Mouse (Mus musculus) thymus, adult 2 months (tissue): Measurements from ENCODE around the gene Golga7b. TPM values are rescaled to one million over a fixed set of nuclear protein-coding genes. Genes with fewer than 3 reads are reported as not detected.

ENCODE experiments used
- DNase-seq: peaks from one replicate; pipeline ENCODE4 v3.0.0; 2021
- H3K27ac ChIP-seq: fragments of 200-500 bp; 2 replicates; pipeline ENCODE4 v1.5.1; 2012; ENCODE audit warnings: low read length, control low read depth; ENCODE audit not compliant: control insufficient read depth, insufficient read depth
- H3K27me3 ChIP-seq: fragments of 200-500 bp; 2 replicates; pipeline ENCODE4 v1.6.1; 2012; ENCODE audit warnings: mild to moderate bottlenecking, low read length, moderate library complexity, mixed read lengths; ENCODE audit not compliant: control insufficient read depth, insufficient read depth
- H3K36me3 ChIP-seq: fragments of 200-500 bp; 2 replicates; pipeline ENCODE4 v1.6.1; 2012; ENCODE audit warnings: mild to moderate bottlenecking, low read length, moderate library complexity; ENCODE audit not compliant: control insufficient read depth, insufficient read depth
- H3K4me1 ChIP-seq: fragments of 200-500 bp; replicated peaks from 2 replicates; pipeline ENCODE4 v1.6.1; 2012; ENCODE audit warnings: low read length; ENCODE audit not compliant: control insufficient read depth, insufficient read depth
- H3K4me3 ChIP-seq: fragments of 200-500 bp; 2 replicates; pipeline ENCODE4 v1.5.1; 2012; ENCODE audit warnings: mild to moderate bottlenecking, low read length, control low read depth, moderate library complexity; ENCODE audit not compliant: control insufficient read depth, insufficient read depth
- CTCF ChIP-seq: fragments of 200-500 bp; IDR thresholded peaks from 2 replicates; pipeline ENCODE4 v1.5.1; 2012; ENCODE audit warnings: mild to moderate bottlenecking, control low read depth, low read length, moderate library complexity, borderline replicate concordance; ENCODE audit not compliant: control insufficient read depth, poor library complexity, insufficient read depth; ENCODE audit errors: extremely low read depth
- POLR2A ChIP-seq: fragments of 200-500 bp; IDR thresholded peaks from 2 replicates; pipeline ENCODE4 v1.6.1; 2012; ENCODE audit warnings: mild to moderate bottlenecking, low read length, control low read depth, moderate library complexity; ENCODE audit not compliant: control insufficient read depth, poor library complexity, insufficient read depth; ENCODE audit errors: extremely low read depth
- WGBS: fragments of 180-500 bp; shearing (Covaris S2); methylation state at CpG from one replicate; pipeline ENCODE4 v1.1.7; 2018; 5-methylcytosine and 5-hydroxymethylcytosine counted together
- polyA plus RNA-seq: library from polyadenylated mRNA; depleted of rRNA; stranded (reverse); fragments of >200 nt; gene quantifications from 2 replicates; pipeline ENCODE4 v1.2.3, GENCODE M21; 2012; rRNA removed

Golga7b gene
- 0.84 and 1.2 TPM in 2 replicates for polyA plus RNA-seq

- no peak within 1 kb of the TSS for H3K4me3 ChIP-seq
- WGBS: 91% methylated on average over 3 of the region's 3 CpGs
- no peaks in the 10 kb centered on the region for H3K36me3 ChIP-seq
- no peaks in the 10 kb centered on the region for H3K27me3 ChIP-seq
- no peak for DNase-seq
- no peaks in the 10 kb centered on the region for H3K4me1 ChIP-seq
- TF ChIP-seq CTCF: no peak
- TF ChIP-seq POLR2A: no peak
- no peak within 1 kb of the TSS for H3K27ac ChIP-seq
Measured at GRCm38 (mm10) chr19:42247519-42247918, at the start of gene Golga7b. Gene Golga7b, plus strand, starts transcription at chr19:42247574.

- TF ChIP-seq CTCF: no peak
- no peak for TF ChIP-seq POLR2A
- H3K27ac ChIP-seq: no peak overlapping the region
- no peaks in the 10 kb centered on the region; the same call in 1 of the 2 replicates for H3K27me3 ChIP-seq
- H3K4me3 ChIP-seq: no peak overlapping the region
- no peaks in the 10 kb centered on the region for H3K36me3 ChIP-seq
- H3K4me1 ChIP-seq: no peaks in the 10 kb centered on the region
- no peak for DNase-seq
- WGBS: 68% methylated on average over 11 of the region's 11 CpGs
Measured at GRCm38 (mm10) chr19:42198026-42198425, 49.3 kb upstream of the Golga7b start.

DNA sequence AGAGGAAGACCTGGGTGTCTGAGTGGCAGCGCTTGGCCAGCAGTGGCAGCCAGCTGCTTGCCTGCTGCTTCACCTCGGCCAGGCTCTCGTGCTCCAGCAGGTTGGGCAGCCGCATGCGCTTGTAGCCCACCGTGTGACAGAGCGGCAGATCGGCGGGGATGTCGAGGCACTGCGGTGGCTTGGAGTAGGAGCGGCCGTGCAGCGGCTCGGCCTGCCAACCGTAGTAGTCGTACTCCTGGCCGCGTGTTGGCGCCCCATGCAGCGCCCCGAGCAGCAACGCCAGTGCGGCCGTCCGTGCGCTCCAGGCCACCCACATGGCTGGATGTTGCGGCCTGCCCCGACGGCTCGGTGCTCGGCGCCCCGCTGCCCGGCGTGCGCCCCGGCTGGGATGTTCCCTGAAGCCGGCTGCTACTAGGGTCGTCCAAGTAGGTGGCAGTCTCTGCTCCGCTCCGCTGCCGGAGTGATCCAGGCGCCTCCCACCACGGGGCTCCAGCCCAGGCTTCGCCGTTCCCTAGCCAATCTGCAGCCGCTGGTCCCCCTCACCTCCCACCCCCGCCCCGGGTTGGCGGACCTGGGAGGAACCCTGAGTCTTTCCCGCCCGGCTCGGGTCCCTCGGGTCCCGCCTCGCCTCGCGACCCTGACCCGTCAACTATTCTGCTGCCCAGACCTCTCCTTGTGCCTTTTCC lies 45.5 kb upstream of the Golga7b start, which contains the start of gene Sfrp5:
TSS of gene Sfrp5 (minus strand) at position 557 of the 686 bp plus-strand sequence.
- DNase-seq: no peak
- TF ChIP-seq CTCF (no peak), POLR2A (no peak)
- Histone ChIP-seq H3K36me3 (no peaks in the 10 kb centered on the region), H3K27ac (no peak within 1 kb of the TSS), H3K27me3 (no peaks in the 10 kb centered on the region; the same call in 1 of the 2 replicates), H3K4me3 (no peak within 1 kb of the TSS), H3K4me1 (0 out of 2 replicates have a peak, but pooled peaks cover 3% of the 10 kb centered on the region)
- 9% methylated on average over 60 of the region's 60 CpGs for WGBS

GRCm38 (mm10) chr19:42202467-42202866 lies 44.9 kb upstream of the Golga7b start:
- no peaks in the 10 kb centered on the region for H3K36me3 ChIP-seq

DNA sequence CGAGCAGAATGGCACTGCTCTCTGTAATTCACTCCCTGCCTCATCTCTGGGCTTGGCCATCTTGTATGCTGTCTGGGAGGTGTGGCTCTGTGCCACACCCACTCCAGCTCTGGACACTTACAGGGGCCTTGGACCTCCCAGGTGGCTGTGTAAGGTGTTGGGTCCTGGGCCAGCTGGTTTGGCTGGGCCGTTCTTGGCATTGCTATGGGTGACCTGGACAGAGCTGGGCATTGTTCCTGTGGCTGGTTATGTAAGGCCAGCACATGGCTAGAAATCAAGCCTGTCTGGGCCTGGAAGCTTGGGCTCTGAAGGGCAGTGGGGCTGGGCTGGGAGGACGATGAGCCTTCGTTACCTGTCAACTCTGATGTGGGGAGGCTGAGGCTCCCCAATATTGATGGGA lies 43.1 kb upstream of the Golga7b start:
- H3K27me3 ChIP-seq: no peaks in the 10 kb centered on the region; the same call in 1 of the 2 replicates

More at GRCm38 (mm10) chr19:42202467-42202866, 44.9 kb upstream of the Golga7b start:
- H3K4me3 ChIP-seq: no peak overlapping the region
- DNase-seq: no peak
- TF ChIP-seq POLR2A (no peak), CTCF (no peak)
- H3K27me3 ChIP-seq: no peaks in the 10 kb centered on the region; the same call in 1 of the 2 replicates
- 49% methylated on average over 8 of the region's 8 CpGs for WGBS
- H3K27ac ChIP-seq: no peak overlapping the region
- 0 out of 2 replicates have a peak, but pooled peaks cover 3% of the 10 kb centered on the region for H3K4me1 ChIP-seq

GRCm38 (mm10) chr19:42205201-42205600 lies 42.2 kb upstream of the Golga7b start:
- 88% methylated on average over 8 of the region's 8 CpGs for WGBS
- TF ChIP-seq POLR2A: no peak
- TF ChIP-seq CTCF: no peak

More for the DNA sequence above, 43.1 kb upstream of the Golga7b start:
- H3K4me1 ChIP-seq: 0 out of 2 replicates have a peak, but pooled peaks cover 3% of the 10 kb centered on the region
- H3K36me3 ChIP-seq: no peaks in the 10 kb centered on the region
- TF ChIP-seq CTCF (no peak), POLR2A (no peak)
- H3K4me3 ChIP-seq: no peak overlapping the region
- WGBS: 50% methylated on average over 4 of the region's 4 CpGs
- H3K27ac ChIP-seq: no peak overlapping the region
- DNase-seq: no peak

More at GRCm38 (mm10) chr19:42205201-42205600, 42.2 kb upstream of the Golga7b start:
- no peaks in the 10 kb centered on the region for H3K36me3 ChIP-seq
- H3K4me3 ChIP-seq: no peak overlapping the region
- no peak for DNase-seq
- H3K4me1 ChIP-seq: 0 out of 2 replicates have a peak, but pooled peaks cover 3% of the 10 kb centered on the region
- no peaks in the 10 kb centered on the region; the same call in 1 of the 2 replicates for H3K27me3 ChIP-seq
- H3K27ac ChIP-seq: no peak overlapping the region
